Mouse (Mus musculus): ENCODE measurements around the gene Dstn.

Dstn gene

GRCm38 (mm10) chr2:143962192-143962591 is 47.1 kb downstream of the Dstn start:
- Histone ChIP-seq H3K36me3 (ENCODE audit: control insufficient read depth, insufficient read depth, low read length, poor library complexity, severe bottlenecking) (peaks cover 8% of the 10 kb centered on the region), H3K27me3 (ENCODE audit: control insufficient read depth, insufficient read depth, low read length, poor library complexity, severe bottlenecking) (no peaks in the 10 kb centered on the region)
- DNase-seq (ENCODE audit: low read depth, low spot score): no peak

GRCm38 (mm10) chr2:143963318-143963717 is 48.2 kb downstream of the Dstn start:
- H3K27me3 ChIP-seq (ENCODE audit: control insufficient read depth, insufficient read depth, low read length, poor library complexity, severe bottlenecking): no peaks in the 10 kb centered on the region
- H3K36me3 ChIP-seq (ENCODE audit: control insufficient read depth, insufficient read depth, low read length, poor library complexity, severe bottlenecking): peaks cover 8% of the 10 kb centered on the region
- no peak for DNase-seq (ENCODE audit: low read depth, low spot score)

GRCm38 (mm10) chr2:143969260-143969659 is 54.1 kb downstream of the Dstn start:
- H3K27me3 ChIP-seq (ENCODE audit: control insufficient read depth, insufficient read depth, low read length, poor library complexity, severe bottlenecking): no peaks in the 10 kb centered on the region
- DNase-seq (ENCODE audit: low read depth, low spot score): no peak
- peaks cover 18% of the 10 kb centered on the region for H3K36me3 ChIP-seq (ENCODE audit: control insufficient read depth, insufficient read depth, low read length, poor library complexity, severe bottlenecking)

- Histone ChIP-seq H3K36me3 (ENCODE audit: control insufficient read depth, insufficient read depth, low read length, poor library complexity, severe bottlenecking) (peaks cover 15% of the 10 kb centered on the region), H3K27me3 (ENCODE audit: control insufficient read depth, insufficient read depth, low read length, poor library complexity, severe bottlenecking) (no peaks in the 10 kb centered on the region)
- no peak for DNase-seq (ENCODE audit: low read depth, low spot score)
Observed at GRCm38 (mm10) chr2:143970841-143971240, 55.7 kb downstream of the Dstn start.

GRCm38 (mm10) chr2:143971887-143972286 is 56.8 kb downstream of the Dstn start:
- peaks cover 14% of the 10 kb centered on the region for H3K36me3 ChIP-seq (ENCODE audit: control insufficient read depth, insufficient read depth, low read length, poor library complexity, severe bottlenecking)
- DNase-seq (ENCODE audit: low read depth, low spot score): no peak
- H3K27me3 ChIP-seq (ENCODE audit: control insufficient read depth, insufficient read depth, low read length, poor library complexity, severe bottlenecking): no peaks in the 10 kb centered on the region

GRCm38 (mm10) chr2:143973161-143973560 is 58.0 kb downstream of the Dstn start:
- DNase-seq (ENCODE audit: low read depth, low spot score): no peak
- Histone ChIP-seq H3K27me3 (ENCODE audit: control insufficient read depth, insufficient read depth, low read length, poor library complexity, severe bottlenecking) (no peaks in the 10 kb centered on the region), H3K36me3 (ENCODE audit: control insufficient read depth, insufficient read depth, low read length, poor library complexity, severe bottlenecking) (peaks cover 14% of the 10 kb centered on the region)

GRCm38 (mm10) chr2:143975146-143975649 is 60.1 kb downstream of the Dstn start:
- no peak for DNase-seq (ENCODE audit: low read depth, low spot score)
- Histone ChIP-seq H3K36me3 (ENCODE audit: control insufficient read depth, insufficient read depth, low read length, poor library complexity, severe bottlenecking) (peaks cover 8% of the 10 kb centered on the region), H3K27me3 (ENCODE audit: control insufficient read depth, insufficient read depth, low read length, poor library complexity, severe bottlenecking) (no peaks in the 10 kb centered on the region)

GRCm38 (mm10) chr2:143978444-143979147 is 63.5 kb downstream of the Dstn start:
- H3K27me3 ChIP-seq (ENCODE audit: control insufficient read depth, insufficient read depth, low read length, poor library complexity, severe bottlenecking): no peaks in the 10 kb centered on the region
- peak; percentile 20 for DNase-seq (ENCODE audit: low read depth, low spot score)
- peaks cover 3% of the 10 kb centered on the region for H3K36me3 ChIP-seq (ENCODE audit: control insufficient read depth, insufficient read depth, low read length, poor library complexity, severe bottlenecking)

GRCm38 (mm10) chr2:143980781-143981398 is 65.8 kb downstream of the Dstn start:
- Histone ChIP-seq H3K36me3 (ENCODE audit: control insufficient read depth, insufficient read depth, low read length, poor library complexity, severe bottlenecking) (no peaks in the 10 kb centered on the region; the same call in 1 of the 2 replicates), H3K27me3 (ENCODE audit: control insufficient read depth, insufficient read depth, low read length, poor library complexity, severe bottlenecking) (no peaks in the 10 kb centered on the region)
- peak; percentile 73 for DNase-seq (ENCODE audit: low read depth, low spot score)

GRCm38 (mm10) chr2:143982152-143982551 is 67.0 kb downstream of the Dstn start:
- no peaks in the 10 kb centered on the region for H3K27me3 ChIP-seq (ENCODE audit: control insufficient read depth, insufficient read depth, low read length, poor library complexity, severe bottlenecking)
- no peak for DNase-seq (ENCODE audit: low read depth, low spot score)
- H3K36me3 ChIP-seq (ENCODE audit: control insufficient read depth, insufficient read depth, low read length, poor library complexity, severe bottlenecking): no peaks in the 10 kb centered on the region; the same call in 1 of the 2 replicates

- Histone ChIP-seq H3K27me3 (ENCODE audit: control insufficient read depth, insufficient read depth, low read length, poor library complexity, severe bottlenecking) (no peaks in the 10 kb centered on the region), H3K36me3 (ENCODE audit: control insufficient read depth, insufficient read depth, low read length, poor library complexity, severe bottlenecking) (no peaks in the 10 kb centered on the region; the same call in 1 of the 2 replicates)
- no peak for DNase-seq (ENCODE audit: low read depth, low spot score)
Observed at GRCm38 (mm10) chr2:143982901-143983300, 67.8 kb downstream of the Dstn start.

- Histone ChIP-seq H3K27me3 (ENCODE audit: control insufficient read depth, insufficient read depth, low read length, poor library complexity, severe bottlenecking) (no peaks in the 10 kb centered on the region), H3K36me3 (ENCODE audit: control insufficient read depth, insufficient read depth, low read length, poor library complexity, severe bottlenecking) (no peaks in the 10 kb centered on the region; the same call in 1 of the 2 replicates)
- no peak for DNase-seq (ENCODE audit: low read depth, low spot score)
Observed at GRCm38 (mm10) chr2:143983482-143983881, 68.4 kb downstream of the Dstn start.

- Histone ChIP-seq H3K36me3 (ENCODE audit: control insufficient read depth, insufficient read depth, low read length, poor library complexity, severe bottlenecking) (no peaks in the 10 kb centered on the region), H3K27me3 (ENCODE audit: control insufficient read depth, insufficient read depth, low read length, poor library complexity, severe bottlenecking) (no peaks in the 10 kb centered on the region)
- DNase-seq (ENCODE audit: low read depth, low spot score): no peak
Observed at GRCm38 (mm10) chr2:143987485-143987884, 72.4 kb downstream of the Dstn start.

GRCm38 (mm10) chr2:143988016-143988415 is 72.9 kb downstream of the Dstn start:
- H3K27me3 ChIP-seq (ENCODE audit: control insufficient read depth, insufficient read depth, low read length, poor library complexity, severe bottlenecking): no peaks in the 10 kb centered on the region
- no peaks in the 10 kb centered on the region for H3K36me3 ChIP-seq (ENCODE audit: control insufficient read depth, insufficient read depth, low read length, poor library complexity, severe bottlenecking)
- no peak for DNase-seq (ENCODE audit: low read depth, low spot score)

- DNase-seq (ENCODE audit: low read depth, low spot score): no peak
- H3K27me3 ChIP-seq (ENCODE audit: control insufficient read depth, insufficient read depth, low read length, poor library complexity, severe bottlenecking): no peaks in the 10 kb centered on the region
- no peaks in the 10 kb centered on the region for H3K36me3 ChIP-seq (ENCODE audit: control insufficient read depth, insufficient read depth, low read length, poor library complexity, severe bottlenecking)
Observed at GRCm38 (mm10) chr2:143990997-143991396, 75.9 kb downstream of the Dstn start.

Data from splenic B cell, adult 2 months (primary cell).